Mouse (Mus musculus) heart, adult 2 months (tissue): ENCODE data around the gene Vmn1r189.
"Not testable (repeated sequence)": the region's sequence is repeated elsewhere in the genome, so short reads cannot be mapped to it uniquely, and the experiment has no call there.

ENCODE experiments used
- CTCF ChIP-seq: fragments of 200-600 bp; IDR thresholded peaks from 2 replicates; pipeline ENCODE4 v1.8.1; 2022; ENCODE audit warnings: antibody characterized with exemption, mild to moderate bottlenecking, moderate library complexity
- EP300 ChIP-seq: fragments of 200-500 bp; IDR thresholded peaks from 2 replicates; pipeline ENCODE4 v1.6.1; 2011; ENCODE audit warnings: low read depth, low read length, control low read depth; ENCODE audit not compliant: insufficient read depth
- POLR2A ChIP-seq: fragments of 200-500 bp; IDR thresholded peaks from 2 replicates; pipeline ENCODE4 v1.6.1; 2011; ENCODE audit warnings: mild to moderate bottlenecking, low read depth, low read length, control low read depth; ENCODE audit not compliant: insufficient read depth

- TF ChIP-seq CTCF, POLR2A, EP300: not testable (repeated sequence)
Observed at GRCm38 (mm10) chr13:22105724-22106123, at the start of gene Vmn1r189.
